Mouse (Mus musculus) bone marrow, adult 2 months (tissue): ENCODE results near the gene Tmtc1.

Source experiments
- CTCF ChIP-seq: fragments of 200-500 bp; IDR thresholded peaks from 2 replicates; pipeline ENCODE4 v1.5.1; 2011; ENCODE audit warnings: low read length, control low read depth; ENCODE audit not compliant: control insufficient read depth, insufficient read depth
- POLR2A ChIP-seq: fragments of 200-500 bp; IDR thresholded peaks from 2 replicates; pipeline ENCODE4 v1.6.1; 2011; ENCODE audit warnings: low read depth, mild to moderate bottlenecking, control low read depth, low read length, borderline replicate concordance; ENCODE audit not compliant: control insufficient read depth

DNA sequence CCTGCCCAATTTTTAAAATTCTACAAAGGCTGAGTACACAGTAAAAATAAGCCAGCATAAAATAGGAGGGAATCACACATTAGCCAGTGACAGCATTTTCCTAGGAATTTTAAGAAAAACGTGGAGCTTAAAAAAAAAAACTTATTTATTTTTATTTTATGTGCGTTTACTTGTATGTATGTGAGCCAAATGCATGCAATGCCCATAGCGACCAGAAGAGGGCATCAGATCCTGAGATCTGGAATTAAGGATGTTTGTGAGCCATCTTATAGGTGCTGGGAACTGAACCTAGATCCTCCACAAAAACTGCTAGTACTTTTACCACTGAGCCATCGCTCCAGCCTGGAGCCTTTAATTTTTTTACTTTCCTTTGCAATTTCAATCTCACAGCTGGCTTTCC is 11.3 kb upstream of the Tmtc1 start:
- TF ChIP-seq POLR2A (no peak), CTCF (no peak)
